Mouse (Mus musculus) liver, adult 2 months (tissue): ENCODE results near the gene Mta1.

Experiments
- CTCF ChIP-seq: fragments of 200-500 bp; IDR thresholded peaks from 2 replicates; pipeline ENCODE4 v1.5.1; 2011; ENCODE audit warnings: low read depth, low read length, control low read depth
- POLR2A ChIP-seq: fragments of 200-500 bp; IDR thresholded peaks from 2 replicates; pipeline ENCODE4 v1.6.1; 2011; ENCODE audit warnings: low read length, control low read depth; ENCODE audit not compliant: insufficient read depth; ENCODE audit errors: extremely low read depth

DNA sequence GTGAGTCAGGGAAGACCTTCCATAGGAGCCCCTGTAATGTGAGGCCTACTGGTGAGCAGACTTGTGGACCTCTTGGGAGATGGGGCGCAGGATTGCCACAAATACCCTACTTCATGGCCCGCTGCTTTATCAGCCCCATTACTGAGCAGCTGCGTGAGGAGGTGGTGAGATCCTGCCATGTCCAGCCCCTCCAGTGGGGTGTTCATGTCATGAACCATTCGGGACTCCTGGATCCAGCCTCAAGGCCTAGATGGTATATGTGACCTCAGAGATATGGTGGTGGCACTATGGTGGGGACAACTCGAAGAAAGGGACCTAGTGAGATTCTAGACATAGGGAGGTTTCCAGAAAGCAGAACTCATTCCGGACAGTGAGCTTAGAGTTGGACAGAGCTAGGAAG, 9.0 kb upstream of the Mta1 start:
- TF ChIP-seq POLR2A (no peak), CTCF (no peak)
